Mouse (Mus musculus): Measurements from ENCODE around the gene Dnase1l2.

Gene Dnase1l2

DNA sequence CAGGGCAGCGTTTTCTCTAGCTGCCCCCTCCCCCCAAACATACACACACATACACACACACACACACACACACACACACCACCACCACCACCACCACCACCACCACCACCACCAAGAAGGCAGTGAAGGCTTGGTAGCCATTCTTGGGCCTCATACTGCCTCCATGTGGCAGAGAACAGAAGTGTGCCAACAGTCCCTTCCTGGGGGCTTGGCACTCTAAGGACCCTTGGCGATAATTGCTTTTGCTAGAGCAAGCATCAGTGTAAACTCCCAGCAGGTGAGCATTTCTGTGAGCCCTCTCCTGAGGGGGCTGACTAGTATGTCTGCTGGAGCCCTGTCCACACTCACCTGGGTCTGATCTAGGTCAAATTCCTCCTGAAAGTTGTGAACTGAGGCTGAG is 1.8 kb downstream of the Dnase1l2 start:
- ATAC-seq (ENCODE audit: insufficient number of reproducible peaks, low FRiP score, low TSS enrichment): no peak

DNA sequence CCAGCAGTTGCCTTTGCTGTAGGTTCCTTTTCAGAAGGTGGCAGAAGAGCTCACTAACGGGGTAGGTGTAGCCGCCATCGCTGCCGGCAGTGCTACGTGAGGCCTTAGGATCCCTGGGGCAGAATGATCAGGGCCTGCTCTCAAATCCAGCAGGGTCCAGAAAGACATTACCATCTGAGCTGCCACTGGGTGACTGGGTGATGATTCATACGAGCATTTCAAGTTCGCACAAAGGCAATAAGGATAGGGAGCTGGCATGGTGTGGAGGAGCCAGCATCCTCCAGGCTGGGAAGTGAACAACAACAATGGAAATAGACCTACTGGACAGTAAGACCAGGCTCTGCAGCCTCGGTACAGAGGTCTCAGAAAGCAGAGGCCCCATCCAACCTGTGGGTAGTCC is 2.5 kb downstream of the Dnase1l2 start:
- no peak for ATAC-seq (ENCODE audit: insufficient number of reproducible peaks, low FRiP score, low TSS enrichment)

DNA sequence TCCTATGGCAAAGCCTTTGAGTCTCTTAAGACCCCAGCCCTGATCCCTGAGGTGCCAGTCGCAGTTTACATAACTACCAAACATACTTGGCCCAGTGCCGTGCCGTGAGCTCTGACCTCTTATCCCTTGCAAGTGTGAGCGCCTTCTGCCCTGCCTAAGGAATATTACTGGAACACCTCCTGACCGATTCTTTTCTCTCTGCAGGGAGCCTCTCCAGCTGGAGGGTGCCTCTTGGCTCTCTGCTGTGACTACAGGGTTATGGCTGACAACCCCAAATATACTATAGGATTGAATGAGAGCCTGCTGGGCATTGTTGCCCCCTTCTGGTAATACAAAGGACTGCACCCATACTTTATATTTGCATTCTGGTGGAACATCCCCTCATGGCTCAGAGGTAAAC is 5.9 kb downstream of the Dnase1l2 start:
- no peak for ATAC-seq (ENCODE audit: insufficient number of reproducible peaks, low FRiP score, low TSS enrichment)

DNA sequence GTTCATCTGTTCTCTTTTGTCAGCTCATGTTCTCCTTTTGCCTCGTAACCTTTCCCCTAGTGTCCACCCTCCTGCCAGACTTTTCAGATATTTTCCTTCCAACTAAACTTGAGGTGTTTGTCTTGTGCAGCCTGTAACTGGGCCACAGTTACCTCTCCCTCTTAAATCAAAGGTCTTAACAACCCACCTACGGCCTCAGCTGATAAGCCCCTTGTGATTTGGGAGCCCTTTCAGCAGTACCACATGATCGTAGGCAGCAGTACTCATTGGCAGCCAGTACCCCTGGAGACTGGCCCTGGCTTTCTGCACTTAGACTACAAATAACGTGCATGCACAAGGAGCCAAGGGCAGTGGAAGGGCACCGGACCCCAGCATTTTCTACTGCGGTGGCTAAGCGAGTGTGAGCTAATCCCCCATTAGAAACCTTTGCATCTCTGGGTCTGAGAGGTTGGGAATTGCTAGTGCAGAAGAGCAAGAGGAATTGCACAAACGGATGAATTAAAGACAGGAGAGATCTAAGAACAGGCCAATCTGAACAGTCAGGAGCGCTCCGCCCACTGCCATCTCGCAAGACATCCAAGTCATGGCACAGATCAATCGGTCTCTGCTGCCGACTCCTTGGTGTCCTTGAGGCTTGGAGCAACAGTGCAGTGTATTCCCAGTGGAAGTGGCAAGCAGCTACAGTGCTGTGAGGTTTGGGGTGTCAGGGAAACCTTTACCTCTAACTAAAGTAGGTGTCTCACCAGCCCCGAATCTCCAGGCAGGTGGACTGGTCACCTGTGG is 13.5 kb downstream of the Dnase1l2 start:
- no peak for ATAC-seq (ENCODE audit: insufficient number of reproducible peaks, low FRiP score, low TSS enrichment)

DNA sequence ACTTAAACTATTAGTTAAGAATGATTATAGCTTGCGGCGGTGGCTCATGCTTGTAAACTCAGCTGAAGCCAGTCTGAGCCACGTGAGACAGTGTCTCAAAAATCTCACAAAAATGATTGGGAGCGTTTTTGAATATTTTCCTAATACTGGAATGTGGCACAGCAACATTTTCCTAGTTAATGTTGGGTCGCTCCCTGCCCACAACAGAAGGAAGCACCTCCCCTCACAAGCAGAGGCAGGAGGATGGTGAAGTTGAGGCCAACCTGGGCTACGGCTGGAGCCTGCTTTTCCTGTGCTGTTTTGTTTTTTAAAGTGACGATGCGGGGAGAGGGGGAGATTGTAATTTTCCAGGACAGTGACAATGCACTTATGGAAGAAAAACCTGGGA is 15.7 kb downstream of the Dnase1l2 start:
- no peak for ATAC-seq (ENCODE audit: insufficient number of reproducible peaks, low FRiP score, low TSS enrichment)

DNA sequence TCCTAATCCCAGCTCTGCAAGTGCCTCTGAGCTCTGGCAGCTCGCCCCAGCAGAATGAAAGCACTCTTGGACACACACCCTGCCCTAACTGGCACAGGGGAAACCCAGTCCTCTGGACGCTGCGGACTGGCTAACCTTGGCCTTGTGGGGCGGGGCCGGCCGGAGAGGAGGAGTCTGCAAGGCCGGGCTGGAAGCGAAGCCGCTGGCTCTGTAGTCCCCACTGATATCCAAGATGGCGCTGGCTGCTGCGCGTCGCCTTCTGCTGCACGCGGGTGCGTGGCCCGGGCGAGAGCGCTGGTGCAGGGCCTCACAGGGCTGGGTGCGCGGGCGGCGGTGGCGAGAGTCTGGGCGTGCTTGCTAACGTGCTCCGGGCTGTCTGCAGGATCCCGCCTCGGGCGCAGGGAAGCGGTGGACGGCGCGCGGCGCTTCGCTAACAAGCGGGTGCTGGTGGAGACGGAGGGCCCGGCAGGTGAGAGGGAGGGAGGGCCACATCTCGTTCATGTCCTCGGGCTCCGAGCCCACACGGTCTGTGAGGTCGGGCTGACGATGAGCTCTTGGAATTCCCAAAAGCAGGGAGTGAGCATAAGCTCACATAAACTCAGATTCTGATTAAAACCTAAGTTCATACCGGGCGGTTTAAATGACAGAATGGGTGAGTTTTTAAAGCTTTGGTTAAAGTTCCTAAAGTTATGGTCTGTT is 16.3 kb downstream of the Dnase1l2 start, which contains the start of gene Eci1:
Gene Eci1 (plus strand): TSS at position 171 of the 699 bp plus-strand sequence.
- peak; percentile 96 for ATAC-seq (ENCODE audit: insufficient number of reproducible peaks, low FRiP score, low TSS enrichment)

DNA sequence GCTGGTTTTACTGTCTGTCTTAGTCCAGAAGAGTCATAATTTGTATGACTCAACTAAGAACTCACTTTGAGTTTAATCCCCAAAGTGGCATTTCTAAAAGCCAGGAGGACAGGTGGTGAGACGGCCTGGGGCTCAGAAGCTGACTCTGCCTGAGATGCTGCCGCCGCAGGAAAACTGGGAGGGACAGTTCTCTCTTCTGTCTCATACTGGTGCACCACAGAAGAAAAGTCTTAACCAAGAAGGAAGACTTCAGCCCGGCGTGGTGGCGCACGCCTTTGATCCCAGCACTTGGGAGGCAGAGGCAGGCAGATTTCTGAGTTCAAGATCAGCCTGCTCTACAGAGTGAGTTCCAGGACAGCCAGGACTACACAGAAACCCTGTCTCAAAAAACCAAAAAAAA is 17.0 kb downstream of the Dnase1l2 start:
- no peak for ATAC-seq (ENCODE audit: insufficient number of reproducible peaks, low FRiP score, low TSS enrichment)

DNA sequence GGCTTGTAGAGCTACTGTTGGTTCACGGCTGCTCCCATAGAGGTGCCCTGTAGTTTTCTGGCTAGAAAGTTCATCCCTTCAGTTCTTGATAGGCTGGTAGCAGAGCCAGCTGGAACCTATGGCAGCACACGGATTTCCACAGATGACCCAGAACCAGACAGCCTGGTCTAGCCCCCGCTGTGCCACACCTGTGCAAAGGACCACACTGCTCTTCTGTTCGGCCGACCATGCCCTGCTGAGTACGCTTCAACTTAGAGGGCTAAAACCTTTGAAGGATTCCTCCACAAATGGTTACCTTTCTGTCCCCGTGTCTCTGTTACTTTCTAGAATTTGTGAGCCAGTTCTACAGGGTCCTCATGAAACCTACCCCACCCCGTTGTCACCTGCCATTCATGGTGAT is 17.6 kb downstream of the Dnase1l2 start:
- ATAC-seq (ENCODE audit: insufficient number of reproducible peaks, low FRiP score, low TSS enrichment): 0 out of 2 replicates have a peak, but pooled peaks have one; percentile 32

DNA sequence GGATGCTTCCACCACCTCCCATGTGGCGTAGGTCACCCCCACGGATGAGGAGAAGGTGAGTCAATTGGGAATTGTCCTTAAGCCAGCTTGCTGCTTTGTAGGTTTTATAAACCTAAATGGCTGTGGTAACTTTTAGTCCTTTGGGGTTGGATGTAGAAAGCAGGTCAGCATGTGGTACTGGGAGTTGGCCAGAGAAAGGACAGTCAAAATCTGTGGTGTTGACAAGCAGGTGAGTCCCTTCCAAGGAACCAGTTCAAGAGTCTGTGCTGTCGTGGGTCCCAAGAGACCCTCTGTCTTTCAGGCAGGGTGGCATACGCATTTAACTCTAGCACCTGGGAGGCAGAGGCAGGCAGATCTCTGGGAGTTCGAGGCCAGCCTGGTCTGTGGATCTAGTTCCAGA is 18.4 kb downstream of the Dnase1l2 start:
- ATAC-seq (ENCODE audit: insufficient number of reproducible peaks, low FRiP score, low TSS enrichment): no peak

DNA sequence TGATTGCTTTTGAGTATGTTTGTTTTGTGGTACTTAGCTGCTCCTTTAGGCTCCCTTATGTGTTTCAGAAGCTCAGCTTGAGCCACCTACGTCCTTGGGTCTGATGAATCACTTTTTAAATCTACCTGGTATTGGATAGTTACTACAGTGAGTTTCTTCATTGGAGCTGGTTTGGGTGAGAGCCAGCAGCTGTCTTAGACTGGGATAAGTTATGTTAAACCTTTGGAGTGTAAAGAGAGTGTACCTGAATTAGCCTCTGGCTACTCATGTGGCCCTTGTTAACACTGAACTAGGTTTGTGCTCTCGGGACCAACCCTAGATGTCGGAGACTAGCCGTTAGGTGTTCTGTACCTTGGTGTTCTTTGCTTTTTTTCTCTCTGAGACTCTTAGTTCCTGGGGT is 19.8 kb downstream of the Dnase1l2 start:
- no peak for ATAC-seq (ENCODE audit: insufficient number of reproducible peaks, low FRiP score, low TSS enrichment)

DNA sequence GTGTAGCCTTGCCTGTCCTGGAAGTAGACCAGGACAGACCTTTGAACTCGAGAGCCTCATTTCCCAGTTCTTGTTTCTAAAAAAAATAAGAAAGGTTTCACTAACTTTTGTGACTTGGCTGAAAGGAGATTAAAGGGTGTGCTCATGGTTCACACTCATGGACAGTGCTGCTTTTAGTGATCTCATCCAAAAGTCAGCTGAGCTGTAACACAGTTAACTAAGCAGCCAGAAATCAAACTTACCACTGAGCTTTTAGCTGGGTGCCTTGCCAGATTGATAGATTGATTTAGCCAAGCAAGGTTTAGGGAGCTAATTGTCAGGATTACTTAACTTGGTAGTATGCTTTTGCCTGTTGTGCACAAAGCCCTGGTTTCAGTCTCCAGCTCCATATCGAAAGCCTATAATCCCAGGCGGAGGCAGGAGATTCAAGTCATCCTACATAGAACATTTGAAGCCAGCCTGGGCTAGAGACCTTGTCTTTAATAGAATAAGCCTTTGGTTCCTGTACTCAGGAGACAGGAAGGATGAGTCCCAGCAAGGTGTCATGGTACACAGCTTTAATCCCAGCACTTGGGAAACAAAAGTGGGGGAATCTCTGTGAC is 26.8 kb downstream of the Dnase1l2 start:
- no peak for ATAC-seq (ENCODE audit: insufficient number of reproducible peaks, low FRiP score, low TSS enrichment)

DNA sequence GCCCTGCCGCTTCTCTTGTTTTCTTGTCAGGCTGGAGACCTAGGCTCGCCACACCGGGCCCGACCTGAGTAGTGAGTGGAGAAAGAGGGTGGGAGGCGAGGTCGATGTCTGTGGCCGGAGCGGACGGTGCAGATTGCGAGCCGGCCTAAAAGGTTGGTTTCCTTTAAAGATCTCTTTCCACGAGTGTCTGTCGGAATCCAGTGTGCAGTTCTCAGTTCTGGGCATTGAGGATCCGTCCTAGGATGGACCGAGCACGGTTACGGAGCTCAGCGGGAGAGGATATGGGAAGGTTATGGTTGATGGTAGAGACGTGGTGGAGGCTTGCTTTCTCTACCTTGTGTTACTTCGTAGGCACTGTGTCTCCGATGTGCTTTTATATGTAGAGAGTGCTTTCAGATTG is 27.9 kb downstream of the Dnase1l2 start:
- ATAC-seq (ENCODE audit: insufficient number of reproducible peaks, low FRiP score, low TSS enrichment): no peak

DNA sequence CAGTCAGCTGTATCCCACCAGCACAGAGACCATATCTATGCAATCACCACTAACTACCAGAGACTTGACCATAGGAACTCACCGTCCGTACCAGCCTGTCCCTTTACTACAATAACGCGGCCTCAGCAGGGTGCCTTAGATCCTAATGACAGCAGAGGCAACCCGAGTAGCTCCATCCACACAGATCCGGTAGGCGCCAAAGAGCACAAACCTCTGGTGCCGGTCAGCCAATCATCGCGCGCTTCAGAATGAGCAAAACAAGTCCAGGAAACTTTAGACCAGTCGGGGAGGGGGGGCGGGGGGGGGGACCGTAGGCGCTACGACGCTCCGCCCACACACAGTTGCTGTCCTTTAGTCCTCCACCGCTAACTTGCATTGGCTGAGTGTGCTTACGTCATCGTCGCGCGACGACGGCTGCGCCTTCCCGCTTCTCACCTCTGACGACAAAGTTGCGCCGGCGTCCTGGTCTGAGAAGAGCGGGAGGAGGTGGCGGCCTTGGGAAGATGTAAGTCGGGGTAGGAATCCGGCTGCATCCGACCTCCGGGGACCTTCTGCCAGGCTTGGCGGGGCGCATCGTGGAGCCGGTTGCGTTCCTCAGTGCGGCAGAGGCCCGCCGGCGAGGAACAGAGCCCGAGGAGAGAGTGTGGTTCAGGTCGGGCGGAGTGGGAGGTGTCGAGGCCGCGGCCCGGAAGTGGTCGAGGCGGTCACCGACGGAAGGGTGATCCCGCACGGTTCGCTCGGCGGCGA is 28.5 kb downstream of the Dnase1l2 start, which contains the start of gene Rnps1:
Gene Rnps1 (plus strand): TSS at position 336 of the 747 bp plus-strand sequence.
- peak; percentile 84 for ATAC-seq (ENCODE audit: insufficient number of reproducible peaks, low FRiP score, low TSS enrichment)

DNA sequence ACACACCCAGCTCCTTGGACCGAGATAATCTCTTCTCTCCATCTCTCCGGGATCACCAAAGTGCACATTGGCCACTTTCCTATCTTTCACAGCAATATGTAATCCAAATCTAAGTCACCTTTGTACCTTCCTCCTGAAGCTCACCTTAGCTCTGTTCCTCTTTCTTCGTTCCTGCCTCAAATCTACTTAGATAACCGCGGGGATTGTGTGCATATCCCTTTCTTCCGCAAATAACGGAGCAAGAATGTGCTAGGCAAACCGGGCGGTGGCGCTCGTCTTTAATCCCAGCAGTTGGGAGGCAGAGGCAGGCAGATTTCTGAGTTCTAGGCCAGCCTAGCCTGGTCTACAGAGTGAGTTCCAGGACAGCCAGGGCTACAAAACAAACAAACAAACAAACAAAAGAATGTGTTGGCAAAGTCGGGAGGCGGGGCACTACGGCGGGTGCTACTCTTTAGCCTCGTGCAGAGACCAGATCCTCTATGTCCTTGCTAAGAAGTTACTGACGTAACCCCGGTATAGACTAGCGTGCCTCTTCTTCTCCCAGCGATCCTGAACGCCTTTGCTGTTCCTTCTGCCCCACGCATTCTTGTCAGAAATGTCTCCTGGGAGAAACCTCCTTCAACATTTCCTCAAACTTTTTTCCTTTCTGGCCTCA is 29.2 kb downstream of the Dnase1l2 start:
- no peak for ATAC-seq (ENCODE audit: insufficient number of reproducible peaks, low FRiP score, low TSS enrichment)

DNA sequence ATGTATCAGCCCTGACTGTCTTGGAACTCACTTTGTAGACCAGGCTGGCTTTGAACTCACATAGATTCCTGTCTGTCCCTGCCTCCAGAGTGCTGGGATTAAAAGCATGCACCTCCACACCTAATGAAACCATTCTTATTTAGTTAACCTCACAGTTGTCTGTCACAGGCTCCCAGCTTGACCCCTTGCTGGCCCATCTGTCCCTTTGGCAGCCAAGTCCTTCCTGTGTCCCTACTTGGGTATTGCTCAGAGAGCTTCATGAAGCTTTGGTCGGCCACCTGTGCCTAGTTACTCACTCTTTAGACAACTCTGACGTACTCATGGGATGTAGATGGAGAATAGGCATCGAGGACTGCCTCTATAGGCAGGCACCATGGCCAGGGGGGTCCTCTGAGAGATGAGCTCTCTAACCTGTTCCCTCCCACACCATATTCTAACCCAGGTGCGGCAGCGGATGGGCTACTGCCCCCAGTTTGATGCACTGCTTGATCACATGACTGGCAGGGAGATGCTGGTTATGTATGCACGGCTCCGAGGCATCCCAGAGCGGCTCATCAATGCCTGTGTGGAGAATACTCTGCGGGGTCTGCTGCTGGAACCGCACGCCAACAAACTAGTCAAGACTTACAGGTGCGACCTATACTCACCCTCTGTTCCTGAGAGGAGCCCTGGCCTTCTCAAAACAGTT is 35.6 kb downstream of the Dnase1l2 start:
- ATAC-seq (ENCODE audit: insufficient number of reproducible peaks, low FRiP score, low TSS enrichment): peak; percentile 45; the same call in 1 of the 2 replicates

DNA sequence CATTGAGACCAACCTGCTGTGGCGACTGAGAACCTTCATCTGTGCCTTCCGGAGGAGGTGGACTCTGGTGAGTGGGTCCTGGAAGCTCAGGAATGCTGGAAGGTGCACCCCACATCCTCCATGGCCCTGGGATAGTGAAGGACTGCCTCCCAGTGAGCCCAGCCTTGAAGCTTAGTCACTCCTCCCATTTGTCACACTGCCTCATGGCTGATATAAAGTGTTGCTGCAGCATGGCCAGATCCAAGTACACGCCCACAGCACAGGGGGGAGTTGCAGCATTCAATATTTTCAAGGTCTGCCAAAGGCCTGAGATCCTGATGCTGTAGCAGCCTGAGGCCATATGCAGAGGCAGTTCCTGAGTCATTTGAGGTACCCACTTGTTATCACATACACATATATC is 40.5 kb downstream of the Dnase1l2 start:
- ATAC-seq (ENCODE audit: insufficient number of reproducible peaks, low FRiP score, low TSS enrichment): no peak

DNA sequence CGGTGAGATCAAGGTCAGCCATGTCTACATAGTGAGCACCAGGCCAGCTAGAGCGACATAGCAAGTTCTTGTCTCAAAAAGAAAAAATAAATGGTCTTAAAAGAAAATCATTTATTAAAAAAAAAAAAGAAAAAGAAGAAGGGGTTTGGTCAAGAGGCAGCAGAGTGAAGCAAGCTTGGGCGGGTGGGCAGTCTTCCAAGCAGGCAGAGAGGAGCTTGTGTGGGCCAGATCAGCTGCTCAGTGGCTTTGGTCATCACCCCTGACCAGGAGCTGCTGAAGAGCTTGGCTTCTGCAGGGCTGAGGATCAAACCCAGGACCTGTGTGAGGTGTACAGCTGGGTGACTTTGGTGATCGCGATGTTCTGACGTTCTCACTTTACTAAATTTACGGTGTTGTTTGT is 48.4 kb downstream of the Dnase1l2 start:
- ATAC-seq (ENCODE audit: insufficient number of reproducible peaks, low FRiP score, low TSS enrichment): no peak

DNA sequence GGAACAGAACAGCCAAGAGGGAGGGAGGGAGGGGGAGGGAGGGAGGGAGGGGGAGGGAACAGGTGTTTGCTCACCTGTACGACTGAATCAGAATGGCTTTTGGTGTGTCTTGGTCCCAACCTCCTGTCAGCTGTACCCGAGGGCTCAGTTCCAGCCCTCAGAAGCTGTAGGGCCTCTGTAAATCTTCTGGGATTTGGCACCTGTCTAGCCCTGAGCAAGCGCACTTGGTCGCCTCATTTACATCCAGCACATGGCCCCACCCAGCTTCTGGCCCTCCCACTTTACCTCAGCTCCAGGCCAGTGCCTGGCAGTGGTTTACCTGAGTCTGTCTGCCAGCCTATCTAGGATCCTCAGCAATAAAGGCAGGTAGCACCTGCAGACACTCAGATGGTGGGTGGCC is 49.4 kb downstream of the Dnase1l2 start:
- no peak for ATAC-seq (ENCODE audit: insufficient number of reproducible peaks, low FRiP score, low TSS enrichment)

DNA sequence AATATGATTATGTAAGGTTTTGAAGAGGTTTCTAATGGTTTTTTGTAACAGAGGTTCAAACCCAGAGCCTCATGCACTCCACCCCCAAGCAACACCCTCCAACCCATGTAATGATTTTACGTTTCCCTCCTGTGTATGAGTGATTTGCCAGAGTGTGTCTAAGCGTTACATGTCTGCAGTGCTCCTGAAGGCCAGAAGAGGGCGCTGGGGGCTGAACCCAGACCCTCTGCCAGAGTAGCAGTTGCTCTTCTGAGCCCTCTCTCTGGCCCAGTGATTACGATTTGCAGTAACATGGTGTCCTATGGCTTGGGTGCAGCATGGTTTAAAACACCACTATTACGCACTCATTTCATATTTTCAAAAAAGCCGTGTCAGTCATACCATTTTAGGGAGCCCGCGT is 51.8 kb downstream of the Dnase1l2 start:
- ATAC-seq (ENCODE audit: insufficient number of reproducible peaks, low FRiP score, low TSS enrichment): no peak

Measured in cerebellum, adult (tissue).